Mouse (Mus musculus): ENCODE results near the gene Arid1a.

GRCm38 (mm10) chr4:133755861-133756371 is 653 bp downstream of the Arid1a start:
- no peak for TF ChIP-seq GATA1 (IDR thresholded peaks at IDR 0.05; ENCODE audit: low read length)
- TF ChIP-seq TAL1 (IDR thresholded peaks at IDR 0.05; ENCODE audit: low read length) = no peak
